Mouse (Mus musculus) adrenal gland, adult 2 months (tissue): Measurements from ENCODE around the gene Rpl18. TPM values are rescaled to one million over a fixed set of nuclear protein-coding genes. Genes with fewer than 3 reads are reported as not detected.

Source experiments
- polyA plus RNA-seq: library from polyadenylated mRNA; depleted of rRNA; stranded (reverse); fragments of >200 nt; gene quantifications from 2 replicates; pipeline ENCODE4 v1.2.3, GENCODE M21; 2012; rRNA removed
- total RNA-seq, 2 experiments: library from RNA; stranded (reverse); gene quantifications; 2 replicates each; pipeline ENCODE4 v1.2.3; 2021

Rpl18 gene
- total and polyA plus RNA-seq, 3 experiments: 972 to 1,143 (median 1,050) TPM

Other genes starting within 250 kb of the Rpl18 start
Only the 30 nearest of the 33 such genes appear.
- 10 to 100 TPM; 55.4 to 71.1 TPM for gene Dhdh, start 226.7 kb upstream of the Rpl18 start, total RNA-seq
- gene Dhdh, start 226.7 kb upstream of the Rpl18 start, polyA plus RNA-seq: 17.6 and 21.4 TPM in 2 replicates
- gene Nucb1, start 205.1 kb upstream of the Rpl18 start, total RNA-seq: 100 to 1,000 TPM; 280 to 286 TPM
- gene Nucb1, start 205.1 kb upstream of the Rpl18 start, polyA plus RNA-seq: 594 and 643 TPM in 2 replicates
- gene Ppp1r15a, start 189.2 kb upstream of the Rpl18 start, total RNA-seq: 10 to 100 TPM; 49.0 to 57.8 TPM
- gene Ppp1r15a, start 189.2 kb upstream of the Rpl18 start, polyA plus RNA-seq: 49.5 and 49.7 TPM in 2 replicates
- 1 to 10 TPM; 3.0 to 5.9 TPM for gene Plekha4, start 189.1 kb upstream of the Rpl18 start, total RNA-seq
- 9.8 and 15.6 TPM in 2 replicates for gene Plekha4, start 189.1 kb upstream of the Rpl18 start, polyA plus RNA-seq
- 1 to 10 TPM; 2.3 TPM for gene Hsd17b14, start 160.6 kb upstream of the Rpl18 start, total RNA-seq
- gene Hsd17b14, start 160.6 kb upstream of the Rpl18 start, polyA plus RNA-seq: 1.5 and 2.3 TPM in 2 replicates
- 100 to 1,000 TPM; 213 to 292 TPM for gene Bcat2, start 145.3 kb upstream of the Rpl18 start, total RNA-seq
- gene Bcat2, start 145.3 kb upstream of the Rpl18 start, polyA plus RNA-seq: 166 and 170 TPM in 2 replicates
- gene Fgf21, start 100.0 kb upstream of the Rpl18 start, total RNA-seq: not detected
- gene Fgf21, start 100.0 kb upstream of the Rpl18 start, polyA plus RNA-seq: 0.15 and 0.16 TPM in 2 replicates
- gene Fut1, start 98.2 kb upstream of the Rpl18 start, total RNA-seq: not detected
- not detected in 2 replicates for gene Fut1, start 98.2 kb upstream of the Rpl18 start, polyA plus RNA-seq
- gene Izumo1, start 93.6 kb upstream of the Rpl18 start, total RNA-seq: under 1 TPM; 0.28 to 0.29 TPM
- 0.65 and 0.89 TPM in 2 replicates for gene Izumo1, start 93.6 kb upstream of the Rpl18 start, polyA plus RNA-seq
- 10 to 100 TPM; 13.5 to 20.6 TPM for gene Rasip1, start 88.0 kb upstream of the Rpl18 start, total RNA-seq
- gene Rasip1, start 88.0 kb upstream of the Rpl18 start, polyA plus RNA-seq: 42.9 and 56.4 TPM in 2 replicates
- 1 to 10 TPM; 3.0 to 5.8 TPM for gene Mamstr, start 75.5 kb upstream of the Rpl18 start, total RNA-seq
- gene Mamstr, start 75.5 kb upstream of the Rpl18 start, polyA plus RNA-seq: 5.1 and 5.8 TPM in 2 replicates
- gene Fut2, start 49.1 kb upstream of the Rpl18 start, total RNA-seq: under 1 TPM in 1 of 2 experiments, not detected in 1; 0.09 TPM
- not detected in 2 replicates for gene Fut2, start 49.1 kb upstream of the Rpl18 start, polyA plus RNA-seq
- gene Ntn5, start 31.4 kb upstream of the Rpl18 start, total RNA-seq: under 1 TPM in 1 of 2 experiments, not detected in 1; 0.31 TPM
- 0.40 and 0.86 TPM in 2 replicates for gene Ntn5, start 31.4 kb upstream of the Rpl18 start, polyA plus RNA-seq
- gene Sec1, start 21.1 kb upstream of the Rpl18 start, total RNA-seq: under 1 TPM; 0.29 to 0.41 TPM
- 0.57 and 0.58 TPM in 2 replicates for gene Sec1, start 21.1 kb upstream of the Rpl18 start, polyA plus RNA-seq
- 10 to 100 TPM; 10.9 to 18.6 TPM for gene Car11, start 15.6 kb upstream of the Rpl18 start, total RNA-seq
- 30.0 and 38.2 TPM in 2 replicates for gene Car11, start 15.6 kb upstream of the Rpl18 start, polyA plus RNA-seq
- gene Dbp, start 10.4 kb upstream of the Rpl18 start, total RNA-seq: 100 to 1,000 TPM in 1 of 2 experiments, 10 to 100 TPM in 1; 54.3 to 225 TPM
- gene Dbp, start 10.4 kb upstream of the Rpl18 start, polyA plus RNA-seq: 569 and 796 TPM in 2 replicates
- gene Sphk2, start 2.5 kb downstream of the Rpl18 start, total RNA-seq: 10 to 100 TPM; 38.9 to 39.5 TPM
- 90.9 and 92.5 TPM in 2 replicates for gene Sphk2, start 2.5 kb downstream of the Rpl18 start, polyA plus RNA-seq
- gene Fam83e, start 5.8 kb downstream of the Rpl18 start, total RNA-seq: under 1 TPM; 0.72 to 0.86 TPM
- 0.86 and 2.0 TPM in 2 replicates for gene Fam83e, start 5.8 kb downstream of the Rpl18 start, polyA plus RNA-seq
- not detected for gene Spaca4, start 10.4 kb downstream of the Rpl18 start, total RNA-seq
- not detected in 2 replicates for gene Spaca4, start 10.4 kb downstream of the Rpl18 start, polyA plus RNA-seq
- gene Lmtk3, start 68.3 kb downstream of the Rpl18 start, total RNA-seq: 1 to 10 TPM; 6.2 to 8.6 TPM
- gene Lmtk3, start 68.3 kb downstream of the Rpl18 start, polyA plus RNA-seq: 38.0 and 61.3 TPM in 2 replicates
- gene Sult2b1, start 69.2 kb downstream of the Rpl18 start, total RNA-seq: 1 to 10 TPM in 1 of 2 experiments, under 1 TPM in 1; 0.49 to 2.0 TPM
- gene Sult2b1, start 69.2 kb downstream of the Rpl18 start, polyA plus RNA-seq: 1.6 and 2.9 TPM in 2 replicates
- 100 to 1,000 TPM; 127 to 129 TPM for gene Cyth2, start 99.1 kb downstream of the Rpl18 start, total RNA-seq
- 147 and 170 TPM in 2 replicates for gene Cyth2, start 99.1 kb downstream of the Rpl18 start, polyA plus RNA-seq
- gene Kcnj14, start 109.3 kb downstream of the Rpl18 start, total RNA-seq: under 1 TPM in 1 of 2 experiments, not detected in 1; 0.20 TPM
- gene Kcnj14, start 109.3 kb downstream of the Rpl18 start, polyA plus RNA-seq: 0.70 and 1.8 TPM in 2 replicates
- 10 to 100 TPM; 26.9 to 30.1 TPM for gene Grwd1, start 115.5 kb downstream of the Rpl18 start, total RNA-seq
- gene Grwd1, start 115.5 kb downstream of the Rpl18 start, polyA plus RNA-seq: 22.1 and 27.4 TPM in 2 replicates
- gene Kdelr1, start 157.3 kb downstream of the Rpl18 start, total RNA-seq: 100 to 1,000 TPM; 128 to 147 TPM
- 235 and 251 TPM in 2 replicates for gene Kdelr1, start 157.3 kb downstream of the Rpl18 start, polyA plus RNA-seq
- under 1 TPM; 0.40 to 0.97 TPM for gene Grin2d, start 162.9 kb downstream of the Rpl18 start, total RNA-seq
- 4.0 and 4.2 TPM in 2 replicates for gene Grin2d, start 162.9 kb downstream of the Rpl18 start, polyA plus RNA-seq
- gene Syngr4, start 181.3 kb downstream of the Rpl18 start, total RNA-seq: not detected
- gene Syngr4, start 181.3 kb downstream of the Rpl18 start, polyA plus RNA-seq: 0.90 and 0.98 TPM in 2 replicates
- 10 to 100 TPM; 60.8 to 65.3 TPM for gene Tmem143, start 181.5 kb downstream of the Rpl18 start, total RNA-seq
- gene Tmem143, start 181.5 kb downstream of the Rpl18 start, polyA plus RNA-seq: 173 and 207 TPM in 2 replicates
- gene Emp3, start 205.9 kb downstream of the Rpl18 start, total RNA-seq: 100 to 1,000 TPM; 327 to 620 TPM
- 855 and 1,123 TPM in 2 replicates for gene Emp3, start 205.9 kb downstream of the Rpl18 start, polyA plus RNA-seq
- gene Ccdc114, start 208.6 kb downstream of the Rpl18 start, total RNA-seq: 10 to 100 TPM; 13.3 to 68.3 TPM
- gene Ccdc114, start 208.6 kb downstream of the Rpl18 start, polyA plus RNA-seq: 19.2 and 23.9 TPM in 2 replicates